Mouse (Mus musculus) kidney, postnatal 4 days (tissue): Measurements from ENCODE around the gene Ppp2r1b.

Source experiments
- DNase-seq, 2 experiments: peaks; one replicate each; pipeline ENCODE4 v3.0.0; 2021; ENCODE audit warnings: mixed read lengths in 2 of 2

Ppp2r1b gene

DNA sequence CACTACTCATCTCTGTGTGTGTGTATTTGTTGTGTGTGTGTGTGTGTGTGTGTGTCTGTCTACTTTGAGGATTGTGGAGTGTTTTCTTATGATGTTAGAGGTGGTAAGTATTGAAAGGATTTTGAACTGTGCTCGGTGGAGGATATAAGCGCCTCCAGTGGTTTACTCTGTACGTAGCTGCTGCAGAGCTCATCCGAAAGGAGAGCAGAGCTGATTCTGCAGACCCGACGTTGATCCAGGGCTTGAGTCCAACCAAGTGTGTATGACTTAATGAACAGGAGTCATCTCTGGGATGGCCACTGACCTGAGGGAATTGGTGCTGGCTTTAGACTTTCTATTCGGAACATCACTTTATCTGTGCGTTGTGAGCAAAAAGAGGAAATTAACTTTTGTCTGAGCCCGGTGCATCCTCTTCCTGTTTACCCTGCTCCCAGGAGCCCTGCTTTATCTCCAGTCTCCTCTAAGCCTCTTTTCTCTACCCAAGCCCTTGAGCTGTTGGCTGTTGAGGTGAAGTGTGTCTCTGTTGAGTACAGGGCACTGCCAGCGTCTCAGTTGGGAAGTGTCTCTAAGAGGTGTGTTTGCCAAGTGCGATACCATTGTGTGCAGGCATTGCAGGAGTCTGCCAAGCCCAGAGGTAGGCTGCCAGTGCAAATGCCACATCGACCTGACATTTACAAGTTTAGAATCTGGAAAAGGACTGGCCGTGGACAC, 3.9 kb upstream of the Ppp2r1b start:
- no peak for DNase-seq

DNA sequence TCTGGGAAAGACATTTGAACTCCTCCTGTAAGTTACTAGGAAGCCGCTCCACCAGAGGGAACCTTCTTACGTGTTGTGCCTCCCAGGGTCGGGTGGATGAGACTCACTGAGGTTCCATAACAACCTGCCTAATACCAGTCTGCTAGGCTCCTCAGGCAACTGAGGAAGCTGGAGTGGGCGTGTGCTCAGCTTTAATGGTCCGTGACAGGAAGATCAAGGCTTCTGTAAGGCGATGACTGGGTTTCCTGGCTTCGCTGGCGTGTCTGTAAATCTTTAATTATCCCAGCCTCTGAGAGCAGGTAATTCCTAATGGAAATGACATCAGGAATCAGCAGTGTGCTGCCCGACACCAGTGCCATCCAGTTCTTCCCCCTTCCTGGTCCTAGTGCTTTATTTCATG, 446 bp downstream of the Ppp2r1b start:
- DNase-seq, result peak; percentile 51 to 68

DNA sequence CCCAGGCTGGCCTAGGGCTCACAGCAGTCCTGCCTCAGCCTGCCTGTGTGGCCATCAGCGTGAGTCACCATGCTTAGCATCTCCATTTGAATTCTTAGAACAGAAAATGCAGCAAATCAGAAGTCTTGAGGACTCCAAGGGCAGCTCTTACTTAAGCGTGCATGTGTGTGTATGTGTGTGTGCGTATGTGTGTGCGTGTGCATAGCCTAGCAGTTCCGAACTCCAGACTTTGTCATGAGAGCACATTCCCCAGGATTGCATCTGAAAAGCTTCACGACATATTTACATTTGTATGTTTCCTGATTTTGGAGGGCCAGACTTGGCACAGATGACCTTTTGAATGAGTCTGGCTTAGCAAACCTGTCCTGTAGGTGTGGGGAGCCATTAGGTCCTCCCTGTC, 2.0 kb downstream of the Ppp2r1b start:
- no peak for DNase-seq

DNA sequence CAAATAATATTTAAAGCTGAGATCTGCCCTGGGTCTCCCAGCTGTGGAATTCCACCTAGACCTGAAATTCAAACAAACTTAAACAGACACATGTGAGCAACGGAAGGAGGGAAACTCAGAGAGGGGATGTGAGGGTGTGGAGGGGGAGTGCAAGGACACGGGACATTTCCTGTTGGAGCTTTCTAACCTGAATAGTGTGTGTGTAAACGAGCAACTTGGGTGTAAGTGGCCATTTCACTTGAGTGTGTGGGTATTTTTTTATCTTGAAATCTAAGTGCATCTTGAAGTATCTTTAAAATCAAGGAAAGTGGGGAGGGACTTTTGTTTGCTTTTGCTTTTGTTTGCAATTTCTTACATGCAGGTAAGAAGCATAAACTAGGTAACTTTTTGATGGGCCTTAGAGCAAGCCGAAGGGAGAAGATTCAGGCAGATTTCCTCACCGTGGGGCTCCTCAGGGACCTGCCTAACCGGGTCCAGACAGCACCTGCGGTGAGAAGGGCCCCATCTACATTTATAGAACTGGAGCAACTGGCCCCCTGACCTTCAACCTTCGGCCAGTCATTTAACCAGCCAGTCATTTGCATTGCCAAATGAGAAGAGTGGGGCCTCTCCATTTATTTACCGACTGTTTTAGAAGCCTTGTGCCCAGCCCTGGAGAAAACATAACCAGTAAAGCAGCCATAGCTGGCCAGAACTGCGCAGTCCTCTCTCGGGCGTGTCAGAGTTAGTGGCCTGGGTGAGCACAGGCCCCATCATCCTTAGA, 2.7 kb downstream of the Ppp2r1b start:
- peak in 1 of 2 experiments; percentile 6 for DNase-seq

DNA sequence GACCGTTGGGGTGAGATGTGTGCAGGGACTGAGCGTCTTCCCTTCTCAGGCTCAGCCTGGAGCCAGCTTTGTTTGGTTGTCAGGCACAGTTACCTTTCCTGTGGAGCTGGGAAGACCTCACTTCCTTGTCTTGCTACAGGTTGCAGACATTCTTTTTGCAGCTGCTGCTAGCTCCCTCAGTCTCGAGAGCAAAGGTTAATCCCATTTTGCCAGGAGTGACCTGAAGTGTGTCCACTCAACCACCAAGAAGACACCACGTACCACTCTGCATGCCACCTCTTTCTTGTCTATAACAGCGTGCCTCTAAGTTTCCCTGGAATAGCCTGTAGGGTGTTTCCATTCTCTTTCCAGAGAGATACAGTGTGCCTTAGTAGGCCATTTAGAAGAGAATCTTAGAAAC, 3.7 kb downstream of the Ppp2r1b start:
- peak in 1 of 2 experiments; percentile 39 for DNase-seq

DNA sequence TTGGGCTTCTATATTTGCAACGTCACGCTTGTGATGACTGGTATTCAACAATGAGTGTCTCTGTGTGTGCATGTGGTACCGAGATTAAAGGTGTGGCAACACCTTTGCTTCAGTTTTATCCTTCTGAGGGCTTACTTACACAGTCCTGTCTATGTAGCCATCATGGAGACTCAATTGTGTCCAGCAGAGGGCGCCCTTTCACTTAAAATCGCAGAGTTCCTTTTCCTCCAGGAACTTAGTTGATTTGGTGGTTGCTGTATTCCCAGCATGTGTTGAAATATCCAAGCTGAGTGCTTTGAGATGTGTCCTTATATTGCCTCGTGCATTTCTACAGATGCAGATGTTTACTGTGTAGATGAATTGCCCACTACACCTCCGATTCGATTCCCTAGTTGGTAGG, 4.1 kb downstream of the Ppp2r1b start:
- DNase-seq, result peak; percentile 95 to 97

DNA sequence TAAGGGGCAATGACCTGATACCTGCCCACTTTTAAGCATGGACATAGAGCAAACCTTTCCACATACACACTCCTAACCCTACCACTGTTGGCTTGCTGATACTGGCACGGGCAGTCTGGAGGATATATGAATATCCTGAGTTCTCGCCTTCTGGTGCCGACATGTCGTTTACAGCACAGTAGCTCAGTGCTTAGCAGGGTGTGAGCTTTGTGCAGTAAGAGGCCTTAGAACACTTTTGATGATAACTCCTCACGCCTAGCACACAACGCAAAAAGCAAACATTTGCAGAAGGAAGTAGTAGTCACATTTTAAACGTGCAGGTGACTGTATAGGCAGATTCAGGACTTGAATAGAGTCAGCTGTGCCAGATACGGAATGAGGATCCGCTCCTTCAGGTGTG, 4.7 kb downstream of the Ppp2r1b start:
- no peak for DNase-seq

DNA sequence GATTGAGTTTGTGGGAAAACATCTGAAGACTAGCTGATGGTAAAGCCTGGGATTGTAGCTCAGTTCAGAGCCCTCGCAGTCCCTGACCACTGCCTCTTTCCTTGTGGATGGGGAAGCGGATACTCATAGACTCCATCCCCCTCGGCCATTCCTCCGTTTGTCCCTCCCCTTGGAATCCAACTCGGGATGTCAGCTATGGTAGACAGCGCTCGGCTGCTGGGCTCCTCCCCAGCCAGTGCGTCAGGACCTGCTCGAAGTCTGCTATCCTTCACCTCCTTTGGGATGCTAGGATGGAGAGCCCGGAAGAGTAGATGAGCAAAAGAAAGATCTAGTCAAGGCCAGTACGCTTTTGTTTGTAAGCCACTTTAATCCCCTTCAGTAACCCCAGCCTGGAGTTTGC, 5.2 kb downstream of the Ppp2r1b start:
- peak; percentile 35 to 57 for DNase-seq

DNA sequence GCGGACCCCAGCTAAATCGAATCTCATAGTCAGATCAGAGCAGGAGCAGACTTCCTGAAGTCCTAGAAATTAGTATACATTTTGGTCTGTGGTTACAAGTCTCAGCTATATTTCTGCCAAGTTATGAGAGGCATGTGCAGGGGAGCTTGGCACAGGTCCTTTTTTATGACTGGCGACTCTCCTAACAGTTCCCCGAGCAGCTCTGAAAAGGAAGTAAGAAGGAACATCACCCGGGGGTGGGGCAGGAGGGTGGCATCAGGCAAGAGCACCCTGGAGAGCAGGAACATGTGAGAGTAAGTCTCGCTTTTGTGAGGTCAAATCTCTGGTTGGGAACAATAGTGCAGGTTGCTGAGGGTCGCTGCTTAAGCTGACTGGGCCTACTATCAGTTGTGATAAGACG, 5.6 kb downstream of the Ppp2r1b start:
- DNase-seq, result no peak

DNA sequence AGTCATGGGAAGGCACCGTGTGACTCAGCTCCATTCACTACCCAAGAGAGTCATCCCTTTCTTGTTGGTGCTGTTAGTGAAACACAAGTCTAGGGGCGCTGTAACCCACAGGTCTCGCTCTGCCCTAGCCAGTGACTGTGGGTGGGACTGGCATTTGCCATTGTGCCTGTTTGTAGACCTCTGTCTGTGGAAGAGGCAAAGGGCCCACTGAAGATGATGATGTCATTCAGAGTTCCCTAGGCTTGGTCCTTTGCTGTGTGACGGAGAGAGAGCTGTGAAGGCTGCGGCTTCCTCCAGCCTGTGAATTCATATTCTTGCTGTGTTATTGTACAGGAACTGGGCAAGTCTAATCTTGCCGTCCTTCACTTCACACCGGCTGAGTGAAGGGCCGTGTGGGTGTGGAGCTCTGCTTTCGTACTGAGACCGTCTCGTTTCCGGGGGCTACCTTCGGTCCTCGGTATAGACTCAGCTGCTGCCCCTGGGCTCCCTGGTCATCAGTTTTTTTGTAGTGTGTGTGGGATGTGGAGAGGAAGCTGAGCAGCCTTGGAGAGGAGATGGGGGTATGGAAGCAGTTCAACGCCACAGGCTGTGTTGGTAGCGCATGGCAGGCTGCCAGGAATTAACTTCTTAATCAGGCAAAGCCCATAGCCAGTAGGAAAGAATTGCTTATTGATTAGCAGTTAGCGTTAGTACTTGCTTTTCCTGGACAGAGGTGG, 7.7 kb downstream of the Ppp2r1b start:
- DNase-seq, result peak; percentile 49 to 57

DNA sequence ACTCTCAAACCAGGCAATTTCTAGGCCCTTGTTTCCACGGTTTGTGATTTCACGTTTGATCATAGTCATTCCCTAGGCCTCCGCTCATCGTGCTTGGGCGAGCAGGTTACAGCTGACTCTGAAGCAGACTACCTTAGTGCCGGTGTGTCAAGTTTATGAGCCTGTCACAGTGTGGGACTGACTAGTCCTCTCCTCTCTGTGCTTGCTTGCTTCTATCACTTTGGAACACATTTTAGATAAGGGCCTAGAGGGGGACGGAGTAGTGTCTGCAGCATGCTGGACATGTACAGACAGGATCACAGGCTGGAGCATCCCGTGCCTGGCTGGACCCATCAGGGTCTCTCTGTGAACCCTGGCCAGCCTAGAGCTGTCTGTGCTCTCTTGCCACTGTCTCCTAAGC, 9.3 kb downstream of the Ppp2r1b start:
- no peak for DNase-seq

DNA sequence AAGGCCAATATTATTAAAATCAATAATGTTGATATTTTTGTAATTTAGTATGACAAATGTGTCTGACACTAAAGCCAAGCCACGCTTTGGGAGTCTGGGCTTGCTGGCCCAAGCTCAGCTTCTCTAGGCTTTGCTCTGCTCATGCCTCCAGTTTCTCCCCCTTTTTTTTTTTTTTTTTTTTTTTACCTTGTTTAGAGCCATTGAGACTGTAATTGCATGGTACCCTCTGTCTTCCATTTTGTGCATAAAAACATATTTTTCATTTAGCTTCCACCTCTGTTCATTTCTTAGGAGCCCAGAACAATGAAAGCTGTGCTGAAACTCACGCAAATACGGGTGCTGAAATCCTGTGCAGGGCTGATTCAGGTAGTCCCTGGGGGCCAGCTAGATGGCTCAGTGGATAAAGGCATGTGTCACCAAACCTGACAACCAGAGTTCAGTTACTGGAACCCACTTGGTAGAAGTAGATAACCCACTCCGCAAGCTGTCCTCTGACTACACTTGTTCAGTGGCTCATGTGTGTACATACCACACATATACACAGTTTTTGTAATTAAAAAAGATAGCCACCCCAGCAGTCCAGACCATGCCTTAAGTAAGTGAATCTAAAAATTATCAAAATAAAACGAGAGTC, 10.1 kb downstream of the Ppp2r1b start:
- DNase-seq, result no peak

DNA sequence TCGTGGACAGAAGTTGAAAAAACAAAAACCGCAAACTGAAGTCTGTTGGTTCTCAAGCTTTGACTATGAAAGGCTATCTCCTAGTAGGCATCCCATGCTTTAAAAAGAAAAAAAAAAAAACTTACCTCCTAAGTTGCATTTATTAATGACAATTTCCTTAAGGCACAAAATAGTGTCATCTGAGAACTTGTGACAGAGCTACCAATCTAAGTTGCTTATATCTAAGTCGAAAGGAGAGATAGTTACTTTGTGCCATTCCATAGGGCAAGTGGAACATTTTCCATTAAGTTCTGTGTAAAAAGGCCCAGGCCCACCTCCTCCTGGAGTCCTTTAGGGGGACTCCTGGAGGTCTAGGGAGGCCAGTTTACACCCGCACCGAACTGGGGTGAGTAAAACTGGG, 10.7 kb downstream of the Ppp2r1b start:
- DNase-seq, result no peak

DNA sequence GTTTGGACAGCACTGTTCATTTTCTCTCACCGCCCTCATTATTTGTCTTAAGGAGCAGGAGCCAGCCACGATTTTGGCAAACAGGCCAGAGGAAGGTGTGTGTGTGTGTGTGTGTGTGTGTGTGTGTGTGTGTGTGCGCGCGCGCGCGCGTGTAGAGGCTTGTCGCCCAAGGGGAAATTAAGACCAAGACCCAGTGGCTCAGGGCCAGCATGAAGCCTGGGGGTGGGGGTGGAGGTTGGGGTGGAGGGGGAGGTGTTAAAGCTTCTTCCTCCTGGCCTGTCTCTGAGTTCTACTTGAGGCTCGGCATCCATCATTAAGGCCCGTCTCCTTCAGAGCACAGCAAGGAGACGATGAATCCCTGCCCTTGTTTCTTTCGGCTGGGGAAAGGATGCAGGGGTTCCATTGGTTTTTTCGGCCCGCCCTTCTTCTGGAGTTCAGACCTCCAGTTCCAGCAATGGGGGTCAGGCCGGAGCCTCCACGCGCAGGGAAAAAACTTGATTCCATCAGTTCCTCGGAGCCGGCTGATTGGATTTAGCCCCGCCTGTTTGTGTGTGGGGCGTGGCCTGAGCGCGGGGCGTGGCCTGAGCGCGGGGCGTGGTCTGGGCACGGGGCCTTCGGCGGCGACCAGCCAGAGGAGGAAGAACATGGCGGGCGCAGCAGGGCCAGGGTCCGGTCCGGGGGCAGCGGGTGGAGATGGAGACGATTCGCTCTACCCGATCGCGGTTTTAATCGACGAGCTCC, 11.4 kb downstream of the Ppp2r1b start:
- DNase-seq, result peak; percentile 97

DNA sequence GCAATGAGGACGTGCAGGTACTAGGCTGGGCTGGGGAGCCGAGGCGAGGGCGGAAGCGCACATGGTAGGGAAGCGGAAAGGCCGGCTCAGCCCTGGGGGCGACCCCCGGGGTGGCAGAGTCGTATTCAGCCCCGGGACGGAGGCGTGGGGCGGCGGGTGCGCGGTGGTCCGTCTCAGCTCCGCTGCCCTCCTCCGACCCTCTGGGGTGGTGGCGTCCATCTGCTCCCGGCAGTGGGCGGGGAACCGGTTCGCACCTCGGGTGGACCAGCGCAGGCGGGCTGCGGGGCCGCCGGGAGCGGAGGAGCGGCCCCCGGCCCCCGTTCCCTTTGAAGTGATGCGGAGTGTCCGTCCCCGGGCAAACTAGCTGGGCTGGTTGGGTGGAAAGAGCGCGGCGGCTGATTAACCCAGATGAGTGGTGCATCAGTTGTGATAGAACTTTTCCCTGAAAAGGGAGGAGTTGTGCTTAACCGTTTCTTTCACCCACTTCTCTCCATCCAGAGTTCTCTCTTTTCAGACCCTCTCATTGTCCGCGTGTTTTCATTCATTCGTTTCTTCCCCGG, 12.1 kb downstream of the Ppp2r1b start:
- no peak for DNase-seq

DNA sequence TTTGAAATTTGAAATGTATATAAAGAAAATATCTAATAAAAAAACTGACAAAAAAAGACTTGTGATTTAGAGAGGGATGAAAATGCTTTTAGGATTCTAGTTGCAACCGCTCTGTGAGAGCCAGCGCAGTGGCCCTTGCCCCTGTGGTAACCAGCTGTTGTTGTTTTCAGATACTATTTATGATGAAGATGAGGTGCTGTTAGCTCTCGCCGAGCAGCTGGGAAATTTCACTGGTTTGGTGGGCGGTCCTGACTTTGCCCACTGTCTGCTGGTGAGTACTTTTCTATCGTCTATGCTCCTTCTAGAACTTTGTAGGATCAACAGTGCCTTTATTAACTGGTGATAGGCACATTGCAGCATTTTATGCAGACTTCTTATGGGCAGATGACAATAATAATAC, 13.6 kb downstream of the Ppp2r1b start:
- peak in 1 of 2 experiments; percentile 28 for DNase-seq

DNA sequence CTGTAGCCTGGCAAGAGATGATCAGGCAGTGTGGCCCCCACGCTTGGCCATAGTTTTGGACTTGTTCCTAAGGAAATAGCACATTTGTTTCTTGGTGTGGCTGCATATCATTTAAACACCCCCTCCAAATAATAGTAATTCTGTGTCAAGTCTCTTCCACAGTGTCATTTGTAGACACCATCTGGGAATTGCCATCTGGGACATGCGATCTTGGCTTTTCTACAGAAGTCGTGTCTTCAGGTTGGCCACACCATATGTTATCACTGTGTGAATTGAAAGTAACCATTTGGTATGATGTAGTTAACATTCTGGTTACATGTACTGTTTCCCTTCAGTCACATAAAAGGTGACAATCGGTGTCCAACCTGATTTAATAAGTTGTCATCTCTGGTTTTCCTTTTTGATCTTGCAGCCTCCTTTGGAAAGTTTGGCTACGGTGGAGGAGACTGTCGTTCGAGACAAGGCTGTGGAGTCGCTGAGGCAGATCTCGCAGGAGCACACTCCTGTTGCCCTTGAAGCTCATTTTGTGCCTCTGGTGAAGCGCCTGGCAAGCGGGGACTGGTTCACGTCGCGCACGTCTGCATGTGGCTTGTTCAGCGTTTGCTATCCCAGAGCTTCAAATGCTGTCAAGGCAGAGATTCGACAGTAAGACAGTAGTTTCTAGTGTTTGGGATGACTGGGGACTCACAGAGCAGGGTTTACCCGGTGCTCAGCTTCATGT, 16.2 kb downstream of the Ppp2r1b start:
- no peak for DNase-seq

DNA sequence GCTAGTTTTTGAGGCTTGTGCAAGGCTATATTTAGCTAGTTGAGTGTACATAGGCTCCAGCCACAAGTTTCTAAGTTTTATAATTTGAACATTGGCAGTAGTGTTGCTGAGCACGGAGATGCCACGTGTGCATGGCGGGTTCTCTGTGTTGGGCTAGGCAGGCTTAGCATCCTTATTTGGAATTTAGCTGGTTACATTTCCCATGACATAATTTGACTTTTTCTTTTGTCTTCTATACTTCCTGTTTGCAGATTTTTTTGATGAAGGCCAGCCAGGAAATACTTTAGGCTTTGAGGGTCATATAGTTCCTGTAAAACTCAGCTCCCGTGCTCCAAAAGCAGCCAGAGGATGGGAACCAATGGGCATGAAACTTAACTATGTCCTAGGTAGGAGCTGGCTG, 18.7 kb downstream of the Ppp2r1b start:
- DNase-seq, result no peak

DNA sequence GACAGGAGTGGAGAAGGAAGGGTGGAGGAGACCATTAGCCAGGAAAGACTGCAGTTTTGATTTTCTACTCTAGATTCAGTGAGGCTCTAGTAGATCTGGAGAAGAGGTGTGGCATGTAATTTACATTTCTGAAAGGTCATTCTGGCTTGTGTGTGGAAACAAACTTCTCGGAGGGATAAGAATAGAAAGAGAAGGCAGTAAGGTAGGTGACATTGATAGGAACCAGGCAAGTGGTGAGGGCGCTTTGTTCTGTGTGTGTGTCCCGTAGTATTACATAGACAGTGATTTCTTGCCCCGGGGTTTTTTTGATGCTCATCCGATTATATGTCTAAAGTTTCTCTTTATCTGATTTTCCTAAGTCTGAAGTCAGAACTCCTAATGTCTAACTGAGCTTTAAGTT, 19.8 kb downstream of the Ppp2r1b start:
- no peak for DNase-seq

DNA sequence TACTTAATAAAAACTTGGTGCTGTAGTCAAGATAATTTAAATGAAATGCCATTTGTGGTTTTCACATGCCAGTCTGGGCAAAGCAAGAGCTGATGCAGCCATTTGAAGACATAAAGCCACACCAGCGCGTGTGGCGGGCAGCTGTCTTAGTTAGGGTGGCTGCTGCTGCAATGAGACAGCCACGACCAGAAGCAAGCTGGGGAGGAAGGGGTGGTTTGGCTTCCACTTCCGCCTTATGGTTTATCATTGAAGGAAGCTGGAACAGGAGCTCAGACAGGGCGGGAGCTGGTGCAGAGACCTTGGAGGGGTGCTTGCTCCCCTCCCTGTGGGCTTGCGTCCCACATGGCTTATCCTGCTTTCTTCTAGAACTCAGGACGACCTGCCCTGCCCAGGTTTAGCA, 20.7 kb downstream of the Ppp2r1b start:
- no peak for DNase-seq

DNA sequence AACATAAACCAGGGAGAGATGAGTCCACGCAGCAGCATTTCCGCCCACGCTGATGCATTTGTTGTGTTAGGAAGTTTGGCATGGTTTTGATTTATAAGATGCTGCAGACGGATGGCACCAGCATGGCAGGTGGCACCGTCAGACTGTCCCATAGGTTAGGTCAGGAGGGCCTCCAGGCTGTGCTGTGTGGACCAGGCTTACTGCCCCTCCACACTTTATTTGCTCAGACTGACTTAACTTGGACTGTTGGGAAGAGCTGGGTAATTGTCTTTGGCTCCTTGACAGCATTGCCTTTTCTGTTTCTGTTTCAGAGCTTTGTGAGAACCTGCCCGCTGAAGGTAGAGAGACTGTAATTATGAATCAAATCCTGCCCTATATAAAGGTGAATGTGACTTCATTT, 21.9 kb downstream of the Ppp2r1b start:
- DNase-seq, result no peak

DNA sequence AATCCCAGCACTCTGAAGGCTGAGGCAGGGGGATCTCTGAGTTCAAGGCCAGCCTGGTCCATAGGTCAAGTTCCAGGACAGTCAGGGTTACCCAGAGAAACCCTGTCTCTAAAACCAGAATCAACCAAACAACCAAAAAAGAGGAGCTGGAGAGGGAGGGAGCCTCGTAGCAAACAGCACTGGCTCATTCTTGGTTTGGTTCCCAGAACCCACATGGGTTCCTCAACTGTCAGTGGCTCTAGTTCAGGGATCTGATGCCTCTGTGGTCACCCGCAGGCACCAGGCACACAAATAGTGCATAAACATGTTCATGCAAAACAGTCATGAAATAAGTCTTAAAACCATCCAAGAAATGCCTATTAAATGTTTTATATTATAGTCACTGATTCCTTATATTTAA, 23.1 kb downstream of the Ppp2r1b start:
- no peak for DNase-seq
